Mouse (Mus musculus) right cerebral cortex, postnatal 14 days (tissue): ENCODE results near the gene Abtb2.
A peak's percentile ranks its signal among the peaks of the same experiment; 100 is the strongest.
"Not testable (repeated sequence)": the region's sequence is repeated elsewhere in the genome, so short reads cannot be mapped to it uniquely, and the experiment has no call there.

Experiments
- DNase-seq: peaks from one replicate; pipeline ENCODE4 v3.0.0; 2022

The Abtb2 gene

DNA sequence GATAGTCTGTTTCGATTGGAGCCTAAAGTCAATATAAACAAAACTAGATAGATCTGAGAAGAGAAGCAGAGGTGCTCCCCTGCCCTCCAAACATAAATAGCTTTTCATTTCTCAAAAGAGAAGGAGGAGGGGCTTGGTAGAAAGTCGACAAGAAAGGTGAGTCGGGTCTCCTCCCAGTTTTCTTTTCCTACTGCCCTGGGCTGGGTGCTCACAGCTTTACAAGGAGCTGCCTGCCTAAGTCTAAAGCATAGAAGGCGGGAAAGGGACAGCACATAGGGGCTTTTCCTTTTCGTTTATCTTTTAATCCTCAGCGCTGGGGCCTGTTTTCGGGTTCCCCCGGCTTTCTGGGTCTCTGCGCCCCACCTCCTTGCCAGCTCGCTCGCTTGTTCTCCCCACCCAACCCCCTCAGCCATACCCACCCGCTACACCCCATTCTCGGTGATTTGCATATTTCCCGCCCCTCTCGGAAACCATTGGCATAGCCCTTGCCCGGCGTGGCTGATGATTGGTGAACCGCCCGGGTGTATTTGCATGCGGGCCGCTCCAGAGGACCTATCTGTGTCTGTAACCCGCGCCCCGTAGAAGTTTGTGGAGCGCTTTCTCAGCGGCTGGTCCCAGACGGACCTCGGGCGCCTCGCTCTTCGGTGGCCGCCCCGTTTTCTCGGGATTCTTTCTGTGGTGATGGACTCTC is at the start of gene Abtb2:
TSS of gene Abtb2 (plus strand) at position 579 of the 691 bp plus-strand sequence.
- peak; percentile 86 for DNase-seq

DNA sequence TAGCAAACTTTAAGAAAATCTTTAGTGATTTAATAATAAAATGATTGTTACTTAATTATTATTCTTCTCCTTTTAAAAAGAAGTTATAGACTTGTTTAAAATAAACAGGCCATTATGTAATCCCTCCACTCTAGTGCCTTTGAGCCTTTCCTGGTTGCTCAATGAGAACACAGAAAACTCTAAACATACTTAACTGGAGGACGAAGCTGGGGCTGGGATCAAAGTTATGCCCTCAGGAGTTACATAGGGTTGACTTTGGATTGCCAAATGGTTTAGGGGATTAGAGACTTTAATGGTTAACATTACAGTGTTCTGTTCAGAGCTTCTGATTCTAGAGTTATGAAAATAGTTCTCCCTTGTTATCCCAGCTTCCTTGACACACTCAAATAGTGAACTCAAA is 49.6 kb upstream of the Abtb2 start:
- DNase-seq, result no peak

GRCm38 (mm10) chr2:103525596-103525995 is 40.5 kb upstream of the Abtb2 start:
- DNase-seq, result no peak

DNA sequence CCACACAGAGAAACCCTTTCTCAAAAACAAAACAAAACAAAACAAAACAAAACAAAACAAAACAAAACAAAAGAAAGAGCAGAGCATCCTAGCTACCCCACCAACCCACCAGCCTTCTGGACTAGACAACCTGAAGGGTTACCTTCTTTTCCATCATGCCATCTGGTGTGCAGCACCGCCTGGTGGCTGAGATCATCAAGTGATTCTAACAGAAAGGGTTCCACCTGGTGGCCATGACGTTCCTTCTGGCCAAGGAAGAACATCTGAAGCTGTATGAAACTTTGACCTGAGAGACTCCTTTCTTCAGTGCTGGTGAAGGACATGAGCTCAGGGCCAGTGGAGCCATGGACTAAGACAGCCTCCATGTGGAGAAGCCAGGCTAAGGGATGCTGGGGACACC is 19.0 kb upstream of the Abtb2 start:
- peak; percentile 74 for DNase-seq

GRCm38 (mm10) chr2:103550301-103550700 is 15.8 kb upstream of the Abtb2 start:
- DNase-seq, result not testable (repeated sequence)

- no peak for DNase-seq
Observed at GRCm38 (mm10) chr2:103554041-103554440, 12.1 kb upstream of the Abtb2 start.

DNA sequence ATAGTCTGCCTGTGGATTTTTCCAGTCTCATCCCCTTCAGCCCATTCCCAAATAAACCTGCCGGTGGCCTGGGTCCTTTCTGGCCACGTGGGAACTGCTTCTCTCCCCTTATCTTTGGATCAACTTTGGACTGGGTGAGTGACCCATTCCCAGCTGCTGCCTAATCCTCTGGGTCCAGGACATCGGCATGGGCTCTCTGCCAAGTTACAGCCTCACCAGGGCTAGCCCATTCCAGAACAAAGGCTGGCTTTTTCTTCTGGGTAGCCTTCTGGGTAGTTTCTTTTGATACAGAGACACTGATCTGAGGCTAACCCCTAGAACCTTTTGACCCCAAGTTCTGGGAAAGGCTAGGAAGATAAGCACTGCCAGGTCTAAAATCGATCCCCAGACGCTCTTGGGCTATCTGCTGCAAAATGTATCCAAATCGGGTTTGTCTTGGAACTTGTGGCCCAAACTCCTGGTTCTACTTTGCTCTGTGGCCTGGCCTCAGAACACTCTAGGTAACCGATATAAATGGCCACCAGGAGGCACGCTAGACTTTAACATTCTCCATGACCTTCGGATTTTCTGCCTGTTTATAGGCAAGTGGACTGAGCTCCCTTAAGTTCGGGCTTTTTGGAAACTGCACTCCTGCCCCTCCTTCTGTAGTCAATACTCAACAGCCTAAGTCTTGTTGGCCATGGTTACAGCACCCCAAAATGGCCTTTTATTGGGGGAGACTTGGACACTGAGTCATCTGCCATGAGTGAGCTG is 9.8 kb upstream of the Abtb2 start:
- DNase-seq, result no peak

DNA sequence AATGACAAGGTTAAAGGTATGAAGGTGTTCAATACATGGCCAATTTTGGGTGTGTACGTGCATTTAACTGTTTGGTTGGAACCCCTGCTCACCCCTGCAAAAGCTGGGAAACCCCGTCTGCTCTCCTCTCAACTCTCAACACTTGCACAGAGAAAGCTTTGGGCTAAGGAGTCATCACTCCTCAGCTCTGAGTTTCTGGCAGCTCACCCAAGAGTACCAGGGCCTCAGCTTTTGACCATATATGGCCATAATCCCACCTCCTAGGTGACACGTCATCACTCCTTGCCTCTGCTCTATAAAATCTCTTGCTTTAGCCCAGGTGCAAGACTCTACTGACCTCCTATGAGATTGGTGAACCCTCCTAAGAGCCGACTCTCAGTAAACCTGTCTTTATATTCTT is 5.2 kb upstream of the Abtb2 start:
- no peak for DNase-seq

GRCm38 (mm10) chr2:103564427-103565023 is 1.6 kb upstream of the Abtb2 start:
- no peak for DNase-seq

DNA sequence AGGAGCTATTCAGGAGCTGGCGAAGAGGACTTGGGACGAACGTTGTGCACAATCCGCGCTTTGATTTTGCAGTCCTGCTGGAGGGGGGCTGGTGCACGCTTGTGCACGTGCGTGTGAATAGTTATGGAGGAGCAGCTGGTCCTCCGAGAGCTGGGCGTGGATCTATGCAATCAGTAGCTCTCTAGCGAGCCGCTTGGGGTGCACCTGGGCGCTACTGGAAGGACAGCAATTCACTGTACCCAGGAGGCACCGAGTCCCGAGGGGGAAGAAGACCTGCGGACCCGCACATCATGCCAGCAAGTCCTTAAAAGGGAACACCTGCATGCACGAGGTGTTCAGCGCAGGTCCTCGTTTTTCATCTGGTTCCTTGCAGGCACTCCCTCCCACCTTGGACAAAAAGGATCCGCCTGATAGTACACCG is 929 bp upstream of the Abtb2 start:
- peak; percentile 31 for DNase-seq

DNA sequence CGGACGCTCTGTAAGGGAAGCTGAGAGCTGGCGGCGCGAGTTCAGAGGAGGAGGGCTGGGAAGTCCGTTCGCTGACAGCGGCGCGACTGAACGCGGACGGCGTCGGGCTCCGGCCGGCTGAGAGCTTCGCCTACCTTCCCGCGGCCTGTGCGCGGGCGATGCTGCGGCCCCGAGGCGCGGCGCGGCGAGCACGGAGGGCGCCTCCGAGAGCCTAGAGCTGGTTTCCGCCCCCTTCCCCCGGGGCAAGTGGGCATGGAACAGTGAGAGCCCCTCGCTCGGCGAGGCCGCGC is 258 bp downstream of the Abtb2 start:
- no peak for DNase-seq

- DNase-seq, result peak; percentile 50
Observed at GRCm38 (mm10) chr2:103566713-103567521, 807 bp downstream of the Abtb2 start.

- DNase-seq, result peak; percentile 28
Observed at GRCm38 (mm10) chr2:103568161-103568560, 2.1 kb downstream of the Abtb2 start.

DNA sequence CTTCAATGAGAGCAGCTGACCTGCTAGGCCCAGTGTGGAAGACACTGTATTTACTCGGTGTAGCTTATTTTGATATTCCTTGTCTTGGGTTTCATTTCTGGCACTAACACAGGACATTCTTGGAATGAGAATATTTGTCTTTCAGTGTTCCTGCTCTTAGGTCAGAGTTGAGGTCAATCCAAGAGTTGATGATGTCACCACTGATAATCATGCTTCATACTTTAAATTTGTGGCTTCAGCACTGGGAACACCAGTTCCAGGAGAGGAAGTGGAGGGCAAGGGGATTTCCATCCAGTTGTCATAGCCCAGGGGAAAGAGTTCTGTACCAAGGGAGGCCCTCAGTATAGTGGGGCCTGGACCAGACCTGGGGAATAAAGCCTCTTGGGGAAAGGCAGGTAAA is 3.6 kb downstream of the Abtb2 start:
- DNase-seq, result no peak

- no peak for DNase-seq
Observed at GRCm38 (mm10) chr2:103572354-103572753, 6.2 kb downstream of the Abtb2 start.

- DNase-seq, result no peak
Observed at GRCm38 (mm10) chr2:103576371-103576770, 10.3 kb downstream of the Abtb2 start.

- DNase-seq, result no peak
Observed at GRCm38 (mm10) chr2:103577752-103578662, 11.9 kb downstream of the Abtb2 start.

DNA sequence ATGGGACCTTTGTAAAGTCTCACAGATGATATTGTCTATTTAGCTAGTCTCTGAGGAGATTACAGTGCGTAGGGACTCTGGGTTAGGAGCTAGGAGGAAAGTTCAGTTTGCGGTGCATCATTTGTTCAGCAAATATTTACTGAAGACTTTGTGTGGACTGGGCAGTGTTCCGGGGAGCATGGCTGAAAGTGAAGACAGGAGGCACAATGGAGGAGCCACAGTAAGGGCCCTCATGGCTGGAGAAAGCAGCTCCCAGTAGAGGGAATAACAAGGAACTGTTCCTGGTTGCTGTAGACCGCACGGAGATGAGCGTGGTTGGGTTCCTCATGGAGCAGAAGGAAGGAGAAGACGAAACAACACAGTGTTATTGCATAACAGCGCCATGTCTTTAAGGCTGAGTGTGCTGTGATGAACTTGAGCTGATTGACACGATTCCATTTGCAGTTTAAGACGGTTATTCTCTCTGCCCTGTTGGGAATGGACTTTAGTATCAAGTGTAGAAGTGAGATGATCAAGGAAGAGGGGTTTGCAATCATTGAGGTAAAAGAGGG is 12.6 kb downstream of the Abtb2 start:
- DNase-seq, result no peak

GRCm38 (mm10) chr2:103580756-103581155 is 14.6 kb downstream of the Abtb2 start:
- DNase-seq, result no peak

DNA sequence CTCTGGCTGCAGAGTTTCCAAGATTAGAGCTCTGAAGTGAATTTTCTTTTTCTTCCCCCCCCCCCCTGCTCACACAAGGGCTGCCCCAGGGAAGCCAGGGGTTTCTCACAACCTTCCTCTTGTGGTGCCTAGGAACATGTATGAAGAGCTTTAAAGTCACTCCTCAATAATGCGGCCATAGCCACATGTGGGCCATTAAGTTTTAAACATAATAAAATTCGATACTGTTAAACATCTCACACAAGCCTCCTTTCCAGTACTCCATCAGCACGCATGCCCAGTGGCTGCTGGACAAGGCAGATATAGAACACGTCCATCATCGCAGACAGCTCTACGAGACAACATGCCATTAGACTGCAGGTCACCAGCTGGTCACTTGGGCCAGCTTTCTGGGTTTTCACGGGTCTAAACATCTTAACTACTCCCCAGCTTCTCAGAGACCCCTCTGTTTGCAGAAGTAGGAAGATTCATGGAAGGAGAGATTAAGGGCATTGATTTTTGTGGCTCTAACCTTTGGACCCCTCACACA is 15.3 kb downstream of the Abtb2 start:
- DNase-seq, result no peak

DNA sequence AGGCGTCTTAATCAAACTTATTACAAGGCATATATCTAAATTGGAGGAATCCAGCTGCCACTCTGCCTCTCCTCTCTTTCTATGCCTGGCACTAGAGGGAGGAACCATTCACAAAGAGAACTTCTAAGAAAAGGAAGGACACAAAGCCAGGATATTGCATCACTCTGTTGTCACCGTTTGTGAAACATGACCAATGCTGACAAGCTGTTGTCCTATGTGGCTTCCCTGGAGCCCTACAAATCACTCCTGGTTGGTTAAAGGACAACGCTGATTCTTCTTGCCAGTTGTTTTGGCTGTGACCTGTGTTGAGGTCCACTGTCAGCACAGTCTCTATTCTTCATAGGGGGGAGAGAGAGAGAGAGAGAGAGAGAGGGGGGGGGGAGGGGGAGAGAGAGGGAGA is 17.2 kb downstream of the Abtb2 start:
- no peak for DNase-seq

- DNase-seq, result no peak
Observed at GRCm38 (mm10) chr2:103584093-103584492, 18.0 kb downstream of the Abtb2 start.
